Mouse (Mus musculus) liver, postnatal 0 days (tissue): ENCODE data around the gene Zbtb20.

Experiments used
- CTCF ChIP-seq: sonication (generic); IDR thresholded peaks from 2 replicates; pipeline ENCODE4 v1.5.1; 2016; ENCODE audit warnings: antibody characterized with exemption, low read depth
- EP300 ChIP-seq: IDR thresholded peaks from 2 replicates; pipeline ENCODE4 v1.6.1; 2016; ENCODE audit warnings: antibody characterized with exemption, low read depth, mild to moderate bottlenecking

DNA sequence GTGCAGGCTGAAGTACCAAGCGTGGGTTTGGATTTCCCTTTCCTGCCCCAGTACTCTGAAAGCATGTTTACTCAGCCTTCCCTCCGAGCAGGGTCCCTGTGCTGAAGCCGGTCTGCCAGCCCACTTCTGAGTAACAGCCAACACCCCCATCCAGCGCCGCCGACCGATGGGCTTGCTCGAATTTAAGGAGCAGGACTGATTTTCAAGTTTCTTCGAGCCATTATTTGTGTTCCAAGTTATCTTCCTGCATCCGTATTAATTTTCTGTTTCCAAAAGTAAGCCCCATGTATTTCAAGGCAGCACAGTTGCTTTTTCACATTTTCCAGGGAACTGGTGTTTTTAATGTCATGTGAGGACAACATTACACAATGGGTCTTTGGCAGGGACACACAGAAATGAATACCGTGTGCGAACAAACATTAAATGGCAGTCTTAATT is 664.0 kb downstream of the Zbtb20 start:
- TF ChIP-seq CTCF: no peak
- no peak for TF ChIP-seq EP300
